Mouse (Mus musculus) limb, embryonic 10.5 days (tissue): ENCODE results near the gene Cnp. TPM values are rescaled to one million over a fixed set of nuclear protein-coding genes. Genes with fewer than 3 reads are reported as not detected.
"Not testable (repeated sequence)": the region's sequence is repeated elsewhere in the genome, so short reads cannot be mapped to it uniquely, and the experiment has no call there.

Experiments used
- DNase-seq: peaks from one replicate; pipeline ENCODE4 v3.0.0-alpha.2; 2017; ENCODE audit warnings: low spot score
- H3K27ac ChIP-seq: fragments of 300-500 bp; sonication (generic); 2 replicates; pipeline ENCODE4 v1.5.1; 2016; ENCODE audit warnings: mild to moderate bottlenecking
- H3K27me3 ChIP-seq: fragments of 300-500 bp; sonication (generic); 2 replicates; pipeline ENCODE4 v1.6.1; 2016; ENCODE audit warnings: low read depth, mild to moderate bottlenecking; ENCODE audit not compliant: poor library complexity, severe bottlenecking
- H3K36me3 ChIP-seq: fragments of 300-500 bp; sonication (generic); 2 replicates; pipeline ENCODE4 v1.6.1; 2016; ENCODE audit warnings: mild to moderate bottlenecking, moderate library complexity
- H3K4me1 ChIP-seq: fragments of 300-500 bp; sonication (generic); 2 replicates; pipeline ENCODE4 v1.6.1; 2016
- H3K4me3 ChIP-seq: fragments of 300-500 bp; sonication (generic); 2 replicates; pipeline ENCODE4 v1.5.1; 2016; ENCODE audit warnings: mild to moderate bottlenecking, moderate library complexity
- H3K9me3 ChIP-seq: fragments of 300-500 bp; sonication (generic); replicated peaks from 2 replicates; pipeline ENCODE4 v1.6.1; 2016; ENCODE audit warnings: mild to moderate bottlenecking
- WGBS: fragments of 180-500 bp; shearing (Covaris S2); methylation state at CpG from one replicate; pipeline ENCODE4 v1.1.7; 2016; 5-methylcytosine and 5-hydroxymethylcytosine counted together
- polyA plus RNA-seq: library from polyadenylated mRNA; unstranded; fragments of >200 nt; fragmentation: Nextera tagmentation; extraction: Ambion mirVana; gene quantifications from 2 replicates; pipeline ENCODE4 v1.2.1, GENCODE M21; 2016

Gene Cnp
- polyA plus RNA-seq, 1 experiment from 2014 or later: 23.0 TPM

DNA sequence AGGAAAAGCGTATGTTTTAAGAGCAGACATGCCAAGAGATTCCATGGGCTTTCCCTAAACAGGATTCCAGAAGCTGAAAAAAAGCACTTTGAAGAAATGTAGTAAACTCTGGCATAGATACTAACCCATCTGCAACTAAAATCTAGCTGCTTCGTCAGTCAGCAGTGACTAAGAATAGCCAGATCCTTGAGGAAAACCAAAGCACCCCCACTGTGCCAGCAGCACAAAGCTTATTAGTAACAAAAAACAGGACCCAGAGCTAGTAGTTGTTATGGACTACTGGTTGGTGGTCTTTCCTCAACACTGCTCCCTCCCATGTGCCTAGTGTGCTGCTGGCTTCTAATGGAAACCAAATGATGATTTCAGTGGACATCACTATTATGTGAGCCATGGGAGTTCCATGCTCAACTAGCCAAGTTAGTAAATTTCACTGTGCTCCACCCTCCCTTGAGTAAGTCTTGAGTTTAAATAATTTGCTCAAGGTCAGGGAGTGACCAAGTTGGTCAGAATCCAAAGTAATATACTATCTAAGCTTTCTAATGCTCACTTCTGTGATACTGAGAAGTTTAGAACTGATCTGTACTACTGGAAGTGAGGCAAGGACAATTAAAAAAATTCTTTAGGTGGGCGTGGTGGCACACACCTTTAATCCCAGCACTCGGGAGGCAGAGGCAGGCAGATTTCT is 29.8 kb downstream of the Cnp start:
- Histone ChIP-seq H3K4me1 (no peaks in the 10 kb centered on the region), H3K4me3 (no peak overlapping the region), H3K36me3 (peaks cover 86% of the 10 kb centered on the region), H3K9me3 (no peaks in the 10 kb centered on the region), H3K27me3 (no peaks in the 10 kb centered on the region), H3K27ac (no peak overlapping the region)
- DNase-seq: no peak
- 94% methylated on average over 4 of the region's 4 CpGs for WGBS

DNA sequence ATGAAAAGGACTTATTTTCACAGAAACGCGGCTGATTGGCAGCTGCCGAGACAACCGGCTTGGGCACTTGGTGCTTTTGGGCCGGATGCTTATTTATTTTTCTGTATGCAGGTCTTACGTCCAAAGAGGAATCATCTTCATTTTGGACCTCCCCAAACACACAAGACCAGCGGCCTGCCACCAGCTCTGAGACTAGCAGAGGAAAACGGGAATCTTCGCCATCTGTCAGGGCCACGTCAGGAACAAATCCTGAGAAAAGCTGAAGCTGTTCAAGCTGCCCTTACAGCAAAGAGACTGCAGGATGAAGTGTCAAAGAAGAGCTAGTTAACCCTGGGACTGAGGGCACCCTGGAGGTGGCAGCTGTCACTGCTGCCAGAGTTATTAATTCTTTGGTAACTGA is 30.7 kb downstream of the Cnp start:
- Histone ChIP-seq H3K36me3 (peaks cover 86% of the 10 kb centered on the region), H3K27ac (no peak overlapping the region)
- 92% methylated on average over 10 of the region's 10 CpGs for WGBS

DNA sequence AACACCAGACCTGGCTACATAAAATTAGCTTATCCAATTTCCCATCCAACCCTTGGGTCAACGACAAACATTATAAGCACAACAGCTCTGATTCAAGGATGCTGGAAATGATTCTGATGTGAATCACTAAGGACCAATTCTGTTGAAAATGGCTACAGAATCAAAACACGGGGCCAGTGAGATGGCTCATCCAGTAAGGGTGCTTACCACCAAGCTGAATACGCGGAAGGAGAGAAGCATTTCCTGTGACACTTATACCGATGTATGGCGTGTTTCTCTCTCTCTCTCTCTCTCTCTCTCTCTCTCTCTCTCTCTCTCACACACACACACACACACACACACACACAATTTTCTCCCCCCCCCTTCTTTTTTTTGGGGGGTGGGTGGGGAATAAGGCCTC is 32.4 kb downstream of the Cnp start:
- DNase-seq: no peak
- Histone ChIP-seq H3K27ac (no peak overlapping the region), H3K4me1 (no peaks in the 10 kb centered on the region), H3K9me3 (no peaks in the 10 kb centered on the region), H3K27me3 (no peaks in the 10 kb centered on the region), H3K4me3 (no peak overlapping the region), H3K36me3 (peaks cover 82% of the 10 kb centered on the region)
- WGBS: 89% methylated on average over 6 of the region's 6 CpGs

More for the DNA sequence above, 30.7 kb downstream of the Cnp start:
- Histone ChIP-seq H3K9me3 (no peaks in the 10 kb centered on the region), H3K4me1 (no peaks in the 10 kb centered on the region), H3K27me3 (no peaks in the 10 kb centered on the region), H3K4me3 (no peak overlapping the region)
- DNase-seq: no peak

- no peaks in the 10 kb centered on the region for H3K27me3 ChIP-seq
- DNase-seq: no peak
- H3K9me3 ChIP-seq: no peaks in the 10 kb centered on the region
- H3K36me3 ChIP-seq: peaks cover 73% of the 10 kb centered on the region
- H3K4me1 ChIP-seq: no peaks in the 10 kb centered on the region
- no peak overlapping the region for H3K27ac ChIP-seq
- 79% methylated on average over 4 of the region's 4 CpGs for WGBS
- no peak overlapping the region for H3K4me3 ChIP-seq
These were observed 34.1 kb downstream of the Cnp start for GRCm38 (mm10) chr11:100608796-100609195.

- no peaks in the 10 kb centered on the region for H3K9me3 ChIP-seq
- H3K4me3 ChIP-seq: no peak overlapping the region
- WGBS: 94% methylated on average over 5 of the region's 5 CpGs
- DNase-seq: no peak
- H3K36me3 ChIP-seq: peaks cover 69% of the 10 kb centered on the region
- H3K27me3 ChIP-seq: no peaks in the 10 kb centered on the region
- H3K27ac ChIP-seq: no peak overlapping the region
- no peaks in the 10 kb centered on the region for H3K4me1 ChIP-seq
These were observed 34.8 kb downstream of the Cnp start for GRCm38 (mm10) chr11:100609355-100609996.

GRCm38 (mm10) chr11:100609997-100610680 is 35.4 kb downstream of the Cnp start:
- Histone ChIP-seq H3K27ac (no peak overlapping the region), H3K9me3 (no peaks in the 10 kb centered on the region), H3K27me3 (no peaks in the 10 kb centered on the region), H3K4me3 (no peak overlapping the region), H3K36me3 (peaks cover 71% of the 10 kb centered on the region), H3K4me1 (no peaks in the 10 kb centered on the region)
- 90% methylated on average over 9 of the region's 9 CpGs for WGBS
- DNase-seq: no peak

GRCm38 (mm10) chr11:100611627-100612026 is 36.9 kb downstream of the Cnp start:
- WGBS: 87% methylated on average over 6 of the region's 6 CpGs
- Histone ChIP-seq H3K4me1 (no peaks in the 10 kb centered on the region), H3K9me3 (no peaks in the 10 kb centered on the region), H3K27me3 (no peaks in the 10 kb centered on the region), H3K4me3 (no peak overlapping the region), H3K36me3 (peaks cover 69% of the 10 kb centered on the region), H3K27ac (no peak overlapping the region)
- no peak for DNase-seq

GRCm38 (mm10) chr11:100613241-100613640 is 38.5 kb downstream of the Cnp start:
- DNase-seq: no peak
- H3K4me3 ChIP-seq: no peak overlapping the region
- no peaks in the 10 kb centered on the region for H3K27me3 ChIP-seq
- H3K4me1 ChIP-seq: peaks cover 8% of the 10 kb centered on the region
- H3K36me3 ChIP-seq: peaks cover 56% of the 10 kb centered on the region
- no peak overlapping the region for H3K27ac ChIP-seq
- WGBS: 91% methylated on average over 3 of the region's 3 CpGs
- H3K9me3 ChIP-seq: no peaks in the 10 kb centered on the region

DNA sequence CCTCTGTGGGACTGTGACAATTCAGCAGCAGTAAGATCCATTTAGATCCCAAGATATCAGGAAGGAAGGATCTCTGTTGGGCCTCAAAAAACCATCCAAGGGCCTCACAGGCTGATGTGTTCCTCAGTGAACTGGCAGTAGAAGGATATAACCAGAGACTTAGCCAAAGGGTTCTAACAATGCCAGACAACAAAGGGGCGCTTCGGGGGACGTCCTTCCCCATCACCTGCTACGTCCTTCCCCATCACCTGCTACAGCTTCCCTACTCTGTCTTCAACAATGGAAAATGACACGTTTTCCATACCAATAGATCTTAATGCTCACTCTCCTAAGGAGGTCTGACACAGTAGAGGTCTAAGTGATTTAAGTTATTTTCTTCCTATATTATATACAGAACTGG is 41.6 kb downstream of the Cnp start:
- H3K27ac ChIP-seq: no peak overlapping the region
- H3K27me3 ChIP-seq: no peaks in the 10 kb centered on the region
- no peaks in the 10 kb centered on the region for H3K9me3 ChIP-seq
- peaks cover 20% of the 10 kb centered on the region for H3K4me1 ChIP-seq
- 92% methylated on average over 5 of the region's 5 CpGs for WGBS
- H3K4me3 ChIP-seq: no peak overlapping the region
- DNase-seq: no peak
- peaks cover 28% of the 10 kb centered on the region for H3K36me3 ChIP-seq

GRCm38 (mm10) chr11:100616836-100617235 is 42.1 kb downstream of the Cnp start:
- not testable (repeated sequence) for DNase-seq, H3K27me3 ChIP-seq, H3K27ac ChIP-seq, H3K9me3 ChIP-seq, H3K4me3 ChIP-seq
- Histone ChIP-seq H3K4me1 (peaks cover 20% of the 10 kb centered on the region), H3K36me3 (peaks cover 24% of the 10 kb centered on the region)
- WGBS: 93% methylated on average over 7 of the region's 7 CpGs

DNA sequence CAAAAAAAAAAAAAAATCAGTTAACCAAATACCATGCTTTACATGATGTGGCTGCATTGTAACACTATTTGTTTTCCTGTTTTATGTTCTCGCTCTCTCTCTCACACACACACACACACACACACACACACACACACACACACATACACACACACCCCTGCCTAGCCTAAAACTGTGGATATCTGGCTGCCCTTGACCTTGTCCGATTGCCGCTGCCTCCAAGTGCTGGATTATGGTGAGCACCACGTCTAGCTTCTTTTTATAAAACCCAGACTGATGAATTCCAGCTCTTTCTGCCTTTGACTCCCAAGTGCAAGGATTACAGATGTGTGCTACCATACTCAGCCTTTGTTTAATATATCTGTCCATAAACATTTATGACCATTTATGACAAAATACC is 42.8 kb downstream of the Cnp start:
- H3K4me1 ChIP-seq: peaks cover 21% of the 10 kb centered on the region
- no peak overlapping the region for H3K27ac ChIP-seq
- peak overlapping the region; percentile 91 for H3K4me3 ChIP-seq
- H3K27me3 ChIP-seq: no peaks in the 10 kb centered on the region
- H3K9me3 ChIP-seq: no peaks in the 10 kb centered on the region
- H3K36me3 ChIP-seq: peaks cover 18% of the 10 kb centered on the region
- DNase-seq: no peak
- WGBS: 93% methylated on average over 4 of the region's 4 CpGs

- H3K4me1 ChIP-seq: peaks cover 29% of the 10 kb centered on the region
- no peaks in the 10 kb centered on the region for H3K9me3 ChIP-seq
- peak within 1 kb of the TSS; percentile 91 for H3K4me3 ChIP-seq
- H3K36me3 ChIP-seq: peaks cover 16% of the 10 kb centered on the region
- under 1% methylated on average over 36 of the region's 36 CpGs for WGBS
- H3K27me3 ChIP-seq: no peaks in the 10 kb centered on the region
- DNase-seq: peak; percentile 84
- H3K27ac ChIP-seq: peak within 1 kb of the TSS; percentile 96
These were observed 44.2 kb downstream of the Cnp start, which contains the start of gene Nkiras2 for GRCm38 (mm10) chr11:100618761-100619484. Gene Nkiras2, plus strand, starts transcription at chr11:100619244.
